Mouse (Mus musculus): Measurements from ENCODE around the gene Pafah1b2. TPM values are rescaled to one million over a fixed set of nuclear protein-coding genes. Genes with fewer than 3 reads are reported as not detected.
A peak's percentile ranks its signal among the peaks of the same experiment; 100 is the strongest.

Pafah1b2 gene
- total and polyA plus RNA-seq, 2 experiments from 2014 or later = 137 to 243 TPM

GRCm38 (mm10) chr9:46035290-46035871 is 22.9 kb upstream of the Pafah1b2 start:
- no peak overlapping the region for H3K9ac ChIP-seq (replicated peaks; ENCODE audit: low read length)
- TF ChIP-seq CTCF (IDR thresholded peaks at IDR 0.05; ENCODE audit: low read depth) = no peak
- DNase-seq (ENCODE audit: low spot score) (no peak), ATAC-seq (no peak)
- no peaks in the 10 kb centered on the region for H3K9me3 ChIP-seq (ENCODE audit: low read length)
- H3K4me1 ChIP-seq (ENCODE audit: insufficient read depth, low read length) = no peaks in the 10 kb centered on the region; the same call in 1 of the 2 replicates
- H3K4me3 ChIP-seq (ENCODE audit: low read length) = no peak overlapping the region
- H3K36me3 ChIP-seq (ENCODE audit: insufficient read depth, low read length) = no peaks in the 10 kb centered on the region
- no peaks in the 10 kb centered on the region for H3K27me3 ChIP-seq (ENCODE audit: insufficient read depth, low read length)
- no peak overlapping the region for H3K27ac ChIP-seq
- no peak overlapping the region for H3K4me2 ChIP-seq (ENCODE audit: low read depth, low read length)
- 54% methylated on average over 9 of the region's 9 CpGs for WGBS

- no peaks in the 10 kb centered on the region for H3K27me3 ChIP-seq (ENCODE audit: insufficient read depth, low read length)
- no peak overlapping the region for H3K4me2 ChIP-seq (ENCODE audit: low read depth, low read length)
- WGBS = 90% methylated on average over 3 of the region's 3 CpGs
- DNase-seq (ENCODE audit: low spot score) = no peak
- ATAC-seq = no peak
- no peak overlapping the region for H3K4me3 ChIP-seq (ENCODE audit: low read length)
- H3K36me3 ChIP-seq (ENCODE audit: insufficient read depth, low read length) = no peaks in the 10 kb centered on the region
- no peaks in the 10 kb centered on the region for H3K9me3 ChIP-seq (ENCODE audit: low read length)
- no peak for TF ChIP-seq CTCF (IDR thresholded peaks at IDR 0.05; ENCODE audit: low read depth)
- no peaks in the 10 kb centered on the region; the same call in 1 of the 2 replicates for H3K4me1 ChIP-seq (ENCODE audit: insufficient read depth, low read length)
- no peak overlapping the region for H3K27ac ChIP-seq
- H3K9ac ChIP-seq (replicated peaks; ENCODE audit: low read length) = no peak overlapping the region
Observed at GRCm38 (mm10) chr9:46033862-46034261, 21.4 kb upstream of the Pafah1b2 start.

GRCm38 (mm10) chr9:46033058-46033457 is 20.6 kb upstream of the Pafah1b2 start:
- H3K9me3 ChIP-seq (ENCODE audit: low read length) = no peaks in the 10 kb centered on the region
- TF ChIP-seq CTCF (IDR thresholded peaks at IDR 0.05; ENCODE audit: low read depth) = no peak
- no peaks in the 10 kb centered on the region for H3K27me3 ChIP-seq (ENCODE audit: insufficient read depth, low read length)
- peak overlapping the region; percentile 7; the same call in 1 of the 2 replicates for H3K27ac ChIP-seq
- WGBS = 84% methylated on average over 1 of the region's 1 CpGs
- H3K4me3 ChIP-seq (ENCODE audit: low read length) = no peak overlapping the region
- H3K9ac ChIP-seq (replicated peaks; ENCODE audit: low read length) = no peak overlapping the region
- no peaks in the 10 kb centered on the region for H3K36me3 ChIP-seq (ENCODE audit: insufficient read depth, low read length)
- ATAC-seq = no peak
- DNase-seq (ENCODE audit: low spot score) = no peak
- no peaks in the 10 kb centered on the region; the same call in 1 of the 2 replicates for H3K4me1 ChIP-seq (ENCODE audit: insufficient read depth, low read length)
- no peak overlapping the region for H3K4me2 ChIP-seq (ENCODE audit: low read depth, low read length)

- 43% methylated on average over 6 of the region's 6 CpGs for WGBS
- Histone ChIP-seq H3K4me2 (ENCODE audit: low read depth, low read length) (peak overlapping the region; percentile 14; the same call in 1 of the 2 replicates), H3K36me3 (ENCODE audit: insufficient read depth, low read length) (no peaks in the 10 kb centered on the region), H3K4me3 (ENCODE audit: low read length) (no peak overlapping the region), H3K9me3 (ENCODE audit: low read length) (no peaks in the 10 kb centered on the region), H3K9ac (replicated peaks; ENCODE audit: low read length) (no peak overlapping the region), H3K27ac (0 out of 2 replicates have a peak overlapping the region, but pooled peaks have one; percentile 7), H3K27me3 (ENCODE audit: insufficient read depth, low read length) (no peaks in the 10 kb centered on the region), H3K4me1 (ENCODE audit: insufficient read depth, low read length) (no peaks in the 10 kb centered on the region; the same call in 1 of the 2 replicates)
- no peak for ATAC-seq
- TF ChIP-seq CTCF (IDR thresholded peaks at IDR 0.05; ENCODE audit: low read depth) = no peak
- DNase-seq (ENCODE audit: low spot score) = peak; percentile 61
Observed at GRCm38 (mm10) chr9:46032190-46032589, 19.7 kb upstream of the Pafah1b2 start.

GRCm38 (mm10) chr9:46030968-46031367 is 18.5 kb upstream of the Pafah1b2 start:
- H3K4me3 ChIP-seq (ENCODE audit: low read length) = no peak overlapping the region
- no peaks in the 10 kb centered on the region for H3K27me3 ChIP-seq (ENCODE audit: insufficient read depth, low read length)
- H3K4me2 ChIP-seq (ENCODE audit: low read depth, low read length) = no peak overlapping the region
- DNase-seq (ENCODE audit: low spot score) (no peak), ATAC-seq (no peak)
- H3K4me1 ChIP-seq (ENCODE audit: insufficient read depth, low read length) = no peaks in the 10 kb centered on the region; the same call in 1 of the 2 replicates
- WGBS = 89% methylated on average over 6 of the region's 6 CpGs
- no peak for TF ChIP-seq CTCF (IDR thresholded peaks at IDR 0.05; ENCODE audit: low read depth)
- H3K36me3 ChIP-seq (ENCODE audit: insufficient read depth, low read length) = no peaks in the 10 kb centered on the region
- no peak overlapping the region for H3K27ac ChIP-seq
- H3K9me3 ChIP-seq (ENCODE audit: low read length) = no peaks in the 10 kb centered on the region
- no peak overlapping the region for H3K9ac ChIP-seq (replicated peaks; ENCODE audit: low read length)

GRCm38 (mm10) chr9:46030184-46030583 is 17.7 kb upstream of the Pafah1b2 start:
- H3K4me3 ChIP-seq (ENCODE audit: low read length) = no peak overlapping the region
- H3K27me3 ChIP-seq (ENCODE audit: insufficient read depth, low read length) = no peaks in the 10 kb centered on the region
- H3K9ac ChIP-seq (replicated peaks; ENCODE audit: low read length) = no peak overlapping the region
- no peak for TF ChIP-seq CTCF (IDR thresholded peaks at IDR 0.05; ENCODE audit: low read depth)
- ATAC-seq (no peak), DNase-seq (ENCODE audit: low spot score) (no peak)
- H3K9me3 ChIP-seq (ENCODE audit: low read length) = no peaks in the 10 kb centered on the region
- no peak overlapping the region for H3K27ac ChIP-seq
- no peaks in the 10 kb centered on the region; the same call in 1 of the 2 replicates for H3K4me1 ChIP-seq (ENCODE audit: insufficient read depth, low read length)
- 84% methylated on average over 5 of the region's 5 CpGs for WGBS
- no peaks in the 10 kb centered on the region for H3K36me3 ChIP-seq (ENCODE audit: insufficient read depth, low read length)
- H3K4me2 ChIP-seq (ENCODE audit: low read depth, low read length) = no peak overlapping the region

- H3K4me3 ChIP-seq (ENCODE audit: low read length) = no peak overlapping the region
- H3K4me2 ChIP-seq (ENCODE audit: low read depth, low read length) = no peak overlapping the region
- WGBS = 88% methylated on average over 6 of the region's 6 CpGs
- DNase-seq (ENCODE audit: low spot score) = no peak
- no peak for TF ChIP-seq CTCF (IDR thresholded peaks at IDR 0.05; ENCODE audit: low read depth)
- ATAC-seq = no peak
- no peaks in the 10 kb centered on the region for H3K27me3 ChIP-seq (ENCODE audit: insufficient read depth, low read length)
- H3K27ac ChIP-seq = no peak overlapping the region
- no peaks in the 10 kb centered on the region for H3K9me3 ChIP-seq (ENCODE audit: low read length)
- no peak overlapping the region for H3K9ac ChIP-seq (replicated peaks; ENCODE audit: low read length)
- H3K4me1 ChIP-seq (ENCODE audit: insufficient read depth, low read length) = no peaks in the 10 kb centered on the region; the same call in 1 of the 2 replicates
- no peaks in the 10 kb centered on the region for H3K36me3 ChIP-seq (ENCODE audit: insufficient read depth, low read length)
Observed at GRCm38 (mm10) chr9:46029534-46029933, 17.0 kb upstream of the Pafah1b2 start.

Data from hindbrain, postnatal 0 days (tissue).